Mouse (Mus musculus) heart, embryonic 12.5 days (tissue): ENCODE results near the gene Gpatch8. TPM values are rescaled to one million over a fixed set of nuclear protein-coding genes. Genes with fewer than 3 reads are reported as not detected.
A peak's percentile ranks its signal among the peaks of the same experiment; 100 is the strongest.

Source experiments
- ATAC-seq: fragments of 200-750 bp; cut with Nextera tagmentation; 2 replicates; pipeline ENCODE4 v1.8.0; 2017; ENCODE audit warnings: moderate TSS enrichment, moderate library complexity; ENCODE audit not compliant: insufficient number of reproducible peaks, low FRiP score
- H3K27ac ChIP-seq: fragments of 300-500 bp; sonication (generic); 2 replicates; pipeline ENCODE4 v1.5.1; 2016; ENCODE audit warnings: mild to moderate bottlenecking, moderate library complexity; ENCODE audit not compliant: poor library complexity, severe bottlenecking
- H3K27me3 ChIP-seq: fragments of 300-500 bp; sonication (generic); replicated peaks from 2 replicates; pipeline ENCODE4 v1.6.1; 2016; ENCODE audit warnings: mild to moderate bottlenecking, moderate library complexity
- H3K36me3 ChIP-seq: fragments of 300-500 bp; sonication (generic); 2 replicates; pipeline ENCODE4 v1.6.1; 2016; ENCODE audit warnings: mild to moderate bottlenecking, moderate library complexity
- H3K4me1 ChIP-seq: fragments of 300-500 bp; sonication (generic); replicated peaks from 2 replicates; pipeline ENCODE4 v1.6.1; 2016; ENCODE audit warnings: mild to moderate bottlenecking
- H3K4me2 ChIP-seq: fragments of 300-500 bp; sonication (generic); 2 replicates; pipeline ENCODE4 v1.6.1; 2016; ENCODE audit warnings: mild to moderate bottlenecking, moderate library complexity
- H3K4me3 ChIP-seq: fragments of 300-500 bp; sonication (generic); 2 replicates; pipeline ENCODE4 v1.5.1; 2016; ENCODE audit warnings: mild to moderate bottlenecking
- H3K9ac ChIP-seq: fragments of 300-500 bp; sonication (generic); 2 replicates; pipeline ENCODE4 v1.6.1; 2016; ENCODE audit warnings: mild to moderate bottlenecking, moderate library complexity
- H3K9me3 ChIP-seq: fragments of 300-500 bp; sonication (generic); replicated peaks from 2 replicates; pipeline ENCODE4 v1.6.1; 2016; ENCODE audit warnings: mild to moderate bottlenecking, moderate library complexity
- WGBS: fragments of 180-500 bp; shearing (Covaris S2); methylation state at CpG from one replicate; pipeline ENCODE4 v1.1.7; 2016; 5-methylcytosine and 5-hydroxymethylcytosine counted together
- polyA plus RNA-seq: library from polyadenylated mRNA; unstranded; fragments of >200 nt; fragmentation: Nextera tagmentation; extraction: Ambion mirVana; gene quantifications from 2 replicates; pipeline ENCODE4 v1.2.1, GENCODE M21; 2016

Gene Gpatch8
- polyA plus RNA-seq: 38.9 and 42.7 TPM in 2 replicates

DNA sequence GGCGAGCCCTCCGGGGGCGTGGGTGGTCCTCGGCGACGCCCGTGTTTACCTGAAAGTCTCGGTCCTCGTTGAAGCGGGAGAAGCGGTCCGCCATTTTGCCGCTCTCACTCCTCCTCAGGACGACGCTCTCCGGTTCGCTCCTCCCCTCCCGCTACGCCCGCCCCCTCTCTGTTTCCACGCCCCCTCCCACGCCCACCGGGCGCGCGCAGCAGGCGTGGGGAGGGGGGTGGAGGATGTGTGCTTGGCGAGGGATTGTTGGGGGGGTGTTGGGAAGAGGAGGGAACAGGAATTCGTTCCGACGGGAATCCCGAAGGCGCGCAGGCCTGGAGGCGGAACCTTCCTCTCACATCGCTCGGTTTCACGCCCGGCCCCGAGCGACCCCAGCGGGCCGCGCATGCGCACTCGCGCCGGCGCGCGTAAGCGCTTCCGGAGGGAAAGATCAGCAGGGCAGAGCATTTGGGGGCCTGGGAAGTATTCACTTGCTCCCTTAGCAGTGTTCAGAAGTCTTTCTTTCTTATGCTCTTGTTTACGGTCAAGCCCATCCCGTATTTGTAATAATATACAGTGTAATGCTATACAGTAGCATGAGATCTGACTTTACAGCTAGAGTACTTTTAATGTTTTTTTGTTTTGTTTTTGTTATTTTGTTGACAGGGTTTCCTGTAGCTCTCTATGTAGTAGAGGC is at the start of gene Gpatch8:
Gpatch8 (minus strand) TSS at position 362 of the 685 bp plus-strand sequence.
- no peaks in the 10 kb centered on the region for H3K27me3 ChIP-seq
- WGBS: 0% methylated on average over 46 of the region's 55 CpGs
- H3K27ac ChIP-seq: peak within 1 kb of the TSS; percentile 91
- H3K9me3 ChIP-seq: no peaks in the 10 kb centered on the region
- peak within 1 kb of the TSS; percentile 87 for H3K4me3 ChIP-seq
- peak; percentile 97 for ATAC-seq
- peak within 1 kb of the TSS; percentile 89 for H3K4me2 ChIP-seq
- H3K4me1 ChIP-seq: peaks cover 14% of the 10 kb centered on the region
- H3K9ac ChIP-seq: peak within 1 kb of the TSS; percentile 98
- no peaks in the 10 kb centered on the region for H3K36me3 ChIP-seq

DNA sequence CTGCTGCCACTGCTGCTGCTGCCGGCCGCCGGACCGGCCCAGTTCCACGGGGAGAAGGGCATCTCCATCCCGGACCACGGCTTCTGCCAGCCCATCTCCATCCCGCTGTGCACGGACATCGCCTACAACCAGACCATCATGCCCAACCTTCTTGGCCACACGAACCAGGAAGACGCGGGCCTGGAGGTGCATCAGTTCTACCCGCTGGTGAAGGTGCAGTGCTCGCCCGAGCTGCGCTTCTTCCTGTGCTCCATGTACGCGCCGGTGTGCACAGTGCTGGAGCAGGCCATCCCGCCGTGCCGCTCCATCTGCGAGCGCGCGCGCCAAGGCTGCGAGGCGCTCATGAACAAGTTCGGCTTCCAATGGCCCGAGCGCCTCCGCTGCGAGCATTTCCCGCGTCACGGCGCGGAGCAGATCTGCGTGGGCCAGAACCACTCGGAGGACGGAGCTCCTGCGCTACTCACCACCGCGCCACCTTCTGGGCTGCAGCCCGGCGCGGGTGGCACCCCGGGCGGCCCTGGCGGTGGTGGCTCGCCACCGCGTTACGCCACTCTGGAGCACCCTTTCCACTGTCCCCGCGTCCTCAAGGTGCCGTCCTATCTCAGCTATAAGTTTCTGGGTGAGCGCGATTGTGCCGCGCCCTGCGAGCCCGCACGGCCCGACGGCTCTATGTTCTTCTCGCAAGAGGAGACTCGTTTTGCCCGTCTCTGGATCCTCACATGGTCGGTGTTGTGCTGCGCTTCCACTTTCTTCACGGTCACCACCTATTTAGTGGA is 48.8 kb upstream of the Gpatch8 start:
- Histone ChIP-seq H3K9me3 (no peaks in the 10 kb centered on the region), H3K9ac (peak overlapping the region; percentile 96), H3K27ac (peak overlapping the region; percentile 97), H3K4me3 (peak overlapping the region; percentile 90), H3K36me3 (0 out of 2 replicates have a peak, but pooled peaks cover 4% of the 10 kb centered on the region), H3K4me2 (peak overlapping the region; percentile 77), H3K4me1 (peaks cover 29% of the 10 kb centered on the region), H3K27me3 (no peaks in the 10 kb centered on the region)
- peak; percentile 36 for ATAC-seq
- WGBS: under 1% methylated on average over 71 of the region's 74 CpGs

DNA sequence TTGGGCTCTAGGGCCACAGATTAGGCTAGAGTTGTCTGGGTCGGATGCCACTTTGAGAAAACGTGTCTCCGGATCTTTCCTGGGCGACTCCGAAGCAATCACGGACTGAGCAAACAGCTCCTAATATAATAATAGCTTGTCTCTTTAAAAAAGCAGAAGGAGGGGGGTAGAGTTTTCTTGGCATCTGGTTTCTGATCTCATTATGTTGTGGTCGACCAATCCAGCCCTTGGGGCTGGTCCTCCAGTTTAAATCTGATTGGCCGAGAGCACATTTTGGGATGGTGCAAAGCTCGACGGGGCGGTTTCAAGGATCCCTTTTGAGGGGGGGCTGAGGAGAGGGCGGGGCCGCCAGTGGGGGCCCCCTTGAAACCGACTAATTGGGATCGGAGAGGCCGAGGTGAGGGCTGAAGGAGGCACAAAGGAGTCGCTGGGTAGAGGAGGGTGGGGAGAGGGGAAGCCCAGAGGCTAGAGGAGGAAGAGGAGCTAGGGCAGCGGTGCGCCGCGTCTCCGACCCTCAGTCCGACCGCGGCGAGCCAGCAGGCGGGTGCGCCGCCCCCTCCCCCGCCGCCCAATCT is 47.9 kb upstream of the Gpatch8 start, which contains the start of gene Fzd2:
Fzd2 (plus strand) TSS at position 387 of the 575 bp plus-strand sequence.
- Histone ChIP-seq H3K9me3 (no peaks in the 10 kb centered on the region), H3K27ac (peak within 1 kb of the TSS; percentile 97), H3K4me3 (peak within 1 kb of the TSS; percentile 90), H3K4me2 (peak within 1 kb of the TSS; percentile 77), H3K36me3 (0 out of 2 replicates have a peak, but pooled peaks cover 4% of the 10 kb centered on the region), H3K9ac (peak within 1 kb of the TSS; percentile 96), H3K4me1 (peaks cover 20% of the 10 kb centered on the region), H3K27me3 (no peaks in the 10 kb centered on the region)
- WGBS: under 1% methylated on average over 29 of the region's 31 CpGs
- peak; percentile 90 for ATAC-seq

DNA sequence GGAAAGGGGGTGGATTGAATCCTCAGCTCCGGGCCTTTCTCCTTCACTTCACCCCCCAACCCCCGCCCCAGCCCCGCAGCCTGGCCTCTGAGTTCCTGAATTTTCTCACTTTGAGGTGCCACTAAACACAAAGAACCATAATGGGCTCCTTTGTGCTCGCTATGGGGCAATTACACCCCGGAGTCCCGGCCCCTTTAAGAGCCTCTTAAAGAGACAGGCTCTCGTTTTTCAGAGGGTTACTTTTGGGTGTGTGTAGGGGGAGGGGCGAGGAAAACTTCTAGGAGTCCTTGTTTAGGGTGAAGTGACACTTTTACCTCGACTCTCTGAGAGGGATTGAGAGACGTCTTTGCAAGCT is 47.3 kb upstream of the Gpatch8 start:
- H3K4me2 ChIP-seq: peak overlapping the region; percentile 77
- H3K36me3 ChIP-seq: 0 out of 2 replicates have a peak, but pooled peaks cover 4% of the 10 kb centered on the region
- peaks cover 14% of the 10 kb centered on the region for H3K4me1 ChIP-seq
- H3K9ac ChIP-seq: peak overlapping the region; percentile 79
- peak overlapping the region; percentile 88 for H3K27ac ChIP-seq
- H3K4me3 ChIP-seq: peak overlapping the region; percentile 90
- no peaks in the 10 kb centered on the region for H3K9me3 ChIP-seq
- no peaks in the 10 kb centered on the region for H3K27me3 ChIP-seq
- under 1% methylated on average over 10 of the region's 10 CpGs for WGBS
- ATAC-seq: 0 out of 2 replicates have a peak, but pooled peaks have one; percentile 56

DNA sequence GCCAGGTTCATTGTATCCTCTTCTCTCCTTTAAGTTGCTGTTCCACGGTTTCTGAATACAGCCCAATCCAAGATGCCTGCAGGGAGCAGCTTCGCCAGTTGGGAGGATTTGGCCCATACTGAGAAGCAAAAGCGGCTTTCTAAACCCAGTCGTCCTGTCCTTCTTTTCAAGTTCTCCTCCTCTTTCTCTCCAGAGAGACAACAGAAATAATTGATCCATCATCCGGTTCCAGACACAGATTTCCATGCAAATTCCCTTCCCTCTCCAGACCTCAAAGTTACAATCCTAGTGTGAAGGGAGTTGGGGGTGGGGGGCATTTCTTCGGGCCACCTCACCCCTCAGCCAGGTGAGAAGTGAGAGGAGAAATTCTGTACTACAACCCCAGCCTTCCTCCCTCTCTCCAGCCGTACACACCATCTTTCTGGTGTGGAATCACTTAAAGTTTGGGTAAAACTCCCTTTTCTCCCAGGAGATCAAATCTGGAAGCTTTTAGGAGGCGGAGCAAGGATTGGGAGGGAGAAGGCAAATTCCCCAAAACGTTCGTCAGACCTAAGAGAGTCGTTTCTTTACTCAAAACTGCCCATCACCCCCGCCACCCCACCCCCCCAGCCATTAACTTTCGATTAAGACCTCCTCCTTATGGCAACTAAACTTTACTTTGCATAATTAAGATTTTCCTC is 46.8 kb upstream of the Gpatch8 start:
- H3K27ac ChIP-seq: peak overlapping the region; percentile 88
- peak overlapping the region; percentile 77 for H3K4me2 ChIP-seq
- no peaks in the 10 kb centered on the region for H3K27me3 ChIP-seq
- 0 out of 2 replicates have a peak, but pooled peaks cover 4% of the 10 kb centered on the region for H3K36me3 ChIP-seq
- peaks cover 9% of the 10 kb centered on the region for H3K4me1 ChIP-seq
- ATAC-seq: no peak
- H3K9me3 ChIP-seq: no peaks in the 10 kb centered on the region
- H3K4me3 ChIP-seq: peak overlapping the region; percentile 90
- WGBS: 5% methylated on average over 13 of the region's 13 CpGs
- H3K9ac ChIP-seq: peak overlapping the region; percentile 79

DNA sequence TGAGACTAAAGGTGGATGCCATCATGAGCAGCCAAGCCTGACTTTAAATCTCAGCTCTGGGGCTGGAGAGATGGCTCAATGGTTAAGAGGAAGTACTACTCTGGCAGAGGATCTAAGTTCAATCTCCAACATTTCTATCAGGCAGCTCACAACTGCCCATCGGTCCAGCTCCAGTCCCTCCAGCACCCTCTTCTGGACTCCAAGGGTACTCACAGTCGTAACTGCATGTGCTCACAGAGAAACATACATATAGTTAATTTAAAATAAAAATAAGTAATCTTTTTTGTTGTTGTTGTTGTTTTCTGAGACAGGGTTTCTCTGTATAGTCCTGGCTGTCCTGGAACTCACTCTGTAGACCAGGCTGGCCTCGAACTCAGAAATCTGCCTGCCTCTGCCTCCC is 43.7 kb upstream of the Gpatch8 start:
- no peak overlapping the region for H3K4me3 ChIP-seq
- no peaks in the 10 kb centered on the region for H3K9me3 ChIP-seq
- ATAC-seq: no peak
- no peaks in the 10 kb centered on the region for H3K27me3 ChIP-seq
- no peaks in the 10 kb centered on the region for H3K36me3 ChIP-seq
- peaks cover 17% of the 10 kb centered on the region for H3K4me1 ChIP-seq
- H3K9ac ChIP-seq: no peak overlapping the region
- no peak overlapping the region for H3K27ac ChIP-seq
- WGBS: 75% methylated on average over 3 of the region's 3 CpGs
- H3K4me2 ChIP-seq: no peak overlapping the region

DNA sequence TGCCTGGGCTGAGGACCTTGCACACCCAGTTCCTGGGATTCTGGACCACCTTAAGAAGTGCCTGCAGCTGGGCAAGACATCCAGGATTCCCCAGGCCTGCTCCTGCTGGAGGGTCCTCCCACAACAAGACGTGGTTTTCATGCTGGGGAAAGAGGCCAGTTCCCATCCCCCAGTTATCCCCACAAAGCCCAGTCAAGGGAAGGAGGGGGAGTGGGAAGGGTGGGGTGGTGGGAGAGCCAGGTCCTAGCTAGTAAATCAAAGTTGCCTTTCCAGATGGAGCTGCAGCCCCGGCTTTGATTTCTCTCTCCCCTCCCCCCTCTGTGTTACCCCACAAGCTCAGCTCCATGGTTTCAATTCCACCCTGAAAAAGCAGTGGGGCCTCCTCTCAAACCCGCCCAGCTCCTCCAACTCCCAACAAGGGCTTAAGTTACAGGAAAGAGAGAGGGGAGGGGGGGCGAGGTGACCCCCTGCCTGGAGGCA is 39.2 kb upstream of the Gpatch8 start:
- Histone ChIP-seq H3K4me3 (no peak overlapping the region), H3K4me2 (peak overlapping the region; percentile 8; the same call in 1 of the 2 replicates), H3K4me1 (peaks cover 9% of the 10 kb centered on the region), H3K27ac (peak overlapping the region; percentile 51; the same call in 1 of the 2 replicates), H3K9me3 (no peaks in the 10 kb centered on the region), H3K9ac (peak overlapping the region; percentile 50), H3K36me3 (no peaks in the 10 kb centered on the region), H3K27me3 (no peaks in the 10 kb centered on the region)
- WGBS: 12% methylated on average over 4 of the region's 4 CpGs
- ATAC-seq: no peak

DNA sequence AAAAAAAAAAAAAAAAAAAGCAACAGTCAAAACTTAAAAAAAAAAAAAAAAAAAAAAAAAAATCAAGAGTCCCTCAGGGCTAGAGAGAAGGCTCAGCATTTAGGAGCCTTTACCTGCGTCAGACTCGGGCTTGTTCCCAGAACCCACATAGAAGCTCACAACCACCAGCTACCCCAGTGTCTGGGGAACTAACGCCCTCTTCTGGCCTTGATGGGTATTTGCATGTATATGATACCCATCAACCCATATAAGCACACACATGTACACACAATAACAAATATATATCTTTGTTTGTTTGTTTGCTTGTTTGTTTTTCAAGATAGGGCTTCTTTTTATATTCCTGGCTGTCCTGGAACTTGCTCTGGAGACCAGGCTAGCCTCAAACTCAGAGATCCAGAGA is 31.4 kb upstream of the Gpatch8 start:
- Histone ChIP-seq H3K36me3 (0 out of 2 replicates have a peak, but pooled peaks cover 3% of the 10 kb centered on the region), H3K4me2 (no peak overlapping the region), H3K27ac (no peak overlapping the region), H3K4me1 (peaks cover 5% of the 10 kb centered on the region), H3K9me3 (peaks cover 10% of the 10 kb centered on the region; the same call in 1 of the 2 replicates), H3K27me3 (no peaks in the 10 kb centered on the region), H3K4me3 (no peak overlapping the region), H3K9ac (no peak overlapping the region)
- WGBS: 80% methylated on average over 3 of the region's 3 CpGs
- no peak for ATAC-seq

DNA sequence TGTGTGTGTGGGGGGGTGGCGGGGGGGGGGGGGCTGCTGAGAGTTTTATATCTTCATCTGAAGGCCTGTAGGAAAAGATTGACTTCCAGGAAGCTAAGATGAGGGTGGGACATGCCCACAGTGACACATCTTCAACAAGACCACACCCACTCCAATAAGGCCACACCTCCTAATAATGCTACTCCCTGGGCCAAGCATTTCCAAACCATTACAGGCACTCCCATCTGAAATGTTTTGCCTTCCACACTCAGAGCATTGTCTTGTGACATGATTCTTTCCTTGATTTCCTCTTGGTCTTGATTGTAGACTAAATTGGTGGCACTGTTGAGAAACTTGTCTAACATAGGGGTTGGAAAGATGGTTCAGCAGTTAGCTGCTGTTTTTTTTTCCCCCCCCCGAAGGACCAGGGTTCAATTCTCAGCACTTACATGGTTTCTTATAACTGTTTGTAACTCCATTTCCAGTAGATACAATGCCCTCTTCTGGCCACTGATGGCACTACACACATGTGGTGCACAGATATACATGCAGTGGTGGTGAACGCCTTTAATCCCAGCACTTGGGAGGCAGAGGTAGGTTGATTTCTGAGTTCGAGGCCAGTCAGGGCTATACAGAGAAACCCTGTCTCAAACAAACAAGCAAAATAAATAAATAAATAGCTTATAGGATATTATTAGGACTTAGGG is 30.4 kb upstream of the Gpatch8 start:
- Histone ChIP-seq H3K9me3 (peaks cover 10% of the 10 kb centered on the region; the same call in 1 of the 2 replicates), H3K36me3 (0 out of 2 replicates have a peak, but pooled peaks cover 3% of the 10 kb centered on the region), H3K4me2 (no peak overlapping the region), H3K4me3 (no peak overlapping the region), H3K9ac (no peak overlapping the region), H3K4me1 (peaks cover 15% of the 10 kb centered on the region), H3K27ac (no peak overlapping the region), H3K27me3 (no peaks in the 10 kb centered on the region)
- WGBS: 87% methylated on average over 4 of the region's 4 CpGs
- no peak for ATAC-seq

DNA sequence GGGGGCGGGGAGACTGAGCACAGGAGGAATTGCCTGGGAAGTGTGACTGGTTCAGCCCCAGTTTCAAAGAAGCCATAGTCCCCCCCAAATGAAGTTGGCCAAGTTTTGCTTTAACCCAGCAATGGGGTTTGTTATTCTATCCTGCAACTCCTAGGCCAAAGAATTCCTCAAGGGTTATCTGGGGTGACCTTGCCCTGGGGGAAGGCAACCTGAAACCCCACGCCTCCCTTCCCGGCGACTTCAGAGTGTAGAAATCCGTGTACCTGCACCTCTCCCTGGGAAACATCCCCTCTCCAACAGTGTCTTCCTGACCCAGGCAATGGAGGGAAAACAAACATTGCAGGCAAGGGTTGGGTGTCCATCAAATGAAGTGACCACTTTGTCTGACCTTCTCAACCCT is 26.5 kb upstream of the Gpatch8 start:
- ATAC-seq: no peak
- Histone ChIP-seq H3K27ac (peak overlapping the region; percentile 78), H3K27me3 (no peaks in the 10 kb centered on the region), H3K4me2 (peak overlapping the region; percentile 32), H3K4me3 (no peak overlapping the region), H3K9me3 (peaks cover 10% of the 10 kb centered on the region; the same call in 1 of the 2 replicates), H3K9ac (peak overlapping the region; percentile 20; the same call in 1 of the 2 replicates), H3K4me1 (peaks cover 43% of the 10 kb centered on the region), H3K36me3 (0 out of 2 replicates have a peak, but pooled peaks cover 3% of the 10 kb centered on the region)
- 15% methylated on average over 5 of the region's 5 CpGs for WGBS
